Mouse (Mus musculus) c-Kit-positive CD71-positive TER-119-positive erythroid progenitor cells, embryonic 14.5 days (primary cell): ENCODE results near the gene Gtf3c2.
"Not testable (repeated sequence)": the region's sequence is repeated elsewhere in the genome, so short reads cannot be mapped to it uniquely, and the experiment has no call there.

ENCODE experiments used
- DNase-seq: peaks from one replicate; pipeline ENCODE4 v3.0.0-alpha.2; 2013; ENCODE audit warnings: low spot score

Gene Gtf3c2

GRCm38 (mm10) chr5:31179766-31180630, at the start of gene Gtf3c2, which contains the start of gene Gm29609:
Gene Gtf3c2 (minus strand): TSS chr5:31180144.
Gene Gm29609 (minus strand): TSS chr5:31179911.
- peak; percentile 93 for DNase-seq

GRCm38 (mm10) chr5:31226641-31227040, 46.7 kb upstream of the Gtf3c2 start:
- no peak for DNase-seq

GRCm38 (mm10) chr5:31222696-31223095, 42.8 kb upstream of the Gtf3c2 start:
- DNase-seq = no peak

- peak; percentile 75 for DNase-seq
Observed at GRCm38 (mm10) chr5:31221304-31221945, 41.5 kb upstream of the Gtf3c2 start.

- DNase-seq = peak; percentile 95
Observed at GRCm38 (mm10) chr5:31220448-31221303, 40.7 kb upstream of the Gtf3c2 start, which contains the start of gene Ppm1g. Gene Ppm1g (minus strand): TSS chr5:31220687.

- DNase-seq = peak; percentile 50
Observed at GRCm38 (mm10) chr5:31219911-31220447, 40.0 kb upstream of the Gtf3c2 start.

- no peak for DNase-seq
Observed at GRCm38 (mm10) chr5:31219474-31219873, 39.5 kb upstream of the Gtf3c2 start.

- DNase-seq = peak; percentile 75
Observed at GRCm38 (mm10) chr5:31219070-31219469, 39.1 kb upstream of the Gtf3c2 start.

- peak; percentile 76 for DNase-seq
Observed at GRCm38 (mm10) chr5:31218294-31218693, 38.4 kb upstream of the Gtf3c2 start.

- DNase-seq = not testable (repeated sequence)
Observed at GRCm38 (mm10) chr5:31216554-31216953, 36.6 kb upstream of the Gtf3c2 start.

- no peak for DNase-seq
Observed at GRCm38 (mm10) chr5:31204421-31204820, 24.5 kb upstream of the Gtf3c2 start.

- no peak for DNase-seq
Observed at GRCm38 (mm10) chr5:31203866-31204265, 23.9 kb upstream of the Gtf3c2 start.

- no peak for DNase-seq
Observed at GRCm38 (mm10) chr5:31202933-31203332, 23.0 kb upstream of the Gtf3c2 start.

GRCm38 (mm10) chr5:31201742-31202590, 22.0 kb upstream of the Gtf3c2 start, which contains the start of gene Zfp513:
Gene Zfp513 (minus strand): TSS chr5:31202303.
- peak; percentile 96 for DNase-seq

GRCm38 (mm10) chr5:31201042-31201741, 21.2 kb upstream of the Gtf3c2 start:
- no peak for DNase-seq

- DNase-seq = no peak
Observed at GRCm38 (mm10) chr5:31200327-31200768, 20.4 kb upstream of the Gtf3c2 start.

GRCm38 (mm10) chr5:31199893-31200292, 19.9 kb upstream of the Gtf3c2 start:
- no peak for DNase-seq

GRCm38 (mm10) chr5:31199321-31199892, 19.5 kb upstream of the Gtf3c2 start:
- DNase-seq = no peak

- DNase-seq = no peak
Observed at GRCm38 (mm10) chr5:31198616-31199320, 18.8 kb upstream of the Gtf3c2 start.
